Mouse (Mus musculus): ENCODE measurements around the gene Crmp1. TPM values are rescaled to one million over a fixed set of nuclear protein-coding genes. Genes with fewer than 3 reads are reported as not detected.

Gene Crmp1
- polyA plus RNA-seq, 1 experiment from 2014 or later = 11.8 TPM

GRCm38 (mm10) chr5:37252101-37252804 is 10.5 kb downstream of the Crmp1 start:
- Histone ChIP-seq H3K9ac (ENCODE audit: low read depth, low read length) (no peak overlapping the region), H3K36me3 (ENCODE audit: control insufficient read depth, insufficient read depth, low read length) (no peaks in the 10 kb centered on the region), H3K27me3 (ENCODE audit: control insufficient read depth, insufficient read depth, low read length) (peaks cover 6% of the 10 kb centered on the region), H3K9me3 (replicated peaks; ENCODE audit: control insufficient read depth, low read length) (no peaks in the 10 kb centered on the region), H3K4me3 (ENCODE audit: low read depth, low read length) (no peak overlapping the region), H3K27ac (ENCODE audit: low read depth, low read length) (no peak overlapping the region), H3K4me1 (ENCODE audit: control insufficient read depth, insufficient read depth, low read length) (no peaks in the 10 kb centered on the region), H3K4me2 (no peak overlapping the region)
- WGBS (ENCODE audit: insufficient replicate concordance) = 70% methylated on average over 9 of the region's 9 CpGs
- ATAC-seq (replicated peaks; ENCODE audit: insufficient number of reproducible peaks, low FRiP score, low TSS enrichment) = no peak

GRCm38 (mm10) chr5:37254523-37254922 is 12.8 kb downstream of the Crmp1 start:
- 76% methylated on average over 4 of the region's 4 CpGs for WGBS (ENCODE audit: insufficient replicate concordance)
- no peak for ATAC-seq (replicated peaks; ENCODE audit: insufficient number of reproducible peaks, low FRiP score, low TSS enrichment)

GRCm38 (mm10) chr5:37256823-37257222 is 15.1 kb downstream of the Crmp1 start:
- Histone ChIP-seq H3K9ac (ENCODE audit: low read depth, low read length) (no peak overlapping the region), H3K4me2 (no peak overlapping the region), H3K27me3 (ENCODE audit: control insufficient read depth, insufficient read depth, low read length) (no peaks in the 10 kb centered on the region), H3K4me3 (ENCODE audit: low read depth, low read length) (no peak overlapping the region), H3K36me3 (ENCODE audit: control insufficient read depth, insufficient read depth, low read length) (no peaks in the 10 kb centered on the region), H3K9me3 (replicated peaks; ENCODE audit: control insufficient read depth, low read length) (no peaks in the 10 kb centered on the region), H3K27ac (ENCODE audit: low read depth, low read length) (no peak overlapping the region), H3K4me1 (ENCODE audit: control insufficient read depth, insufficient read depth, low read length) (no peaks in the 10 kb centered on the region)
- 57% methylated on average over 7 of the region's 7 CpGs for WGBS (ENCODE audit: insufficient replicate concordance)
- ATAC-seq (replicated peaks; ENCODE audit: insufficient number of reproducible peaks, low FRiP score, low TSS enrichment) = no peak

More at GRCm38 (mm10) chr5:37254523-37254922, 12.8 kb downstream of the Crmp1 start:
- Histone ChIP-seq H3K27me3 (ENCODE audit: control insufficient read depth, insufficient read depth, low read length) (no peaks in the 10 kb centered on the region), H3K27ac (ENCODE audit: low read depth, low read length) (no peak overlapping the region), H3K4me1 (ENCODE audit: control insufficient read depth, insufficient read depth, low read length) (no peaks in the 10 kb centered on the region), H3K4me2 (no peak overlapping the region), H3K9me3 (replicated peaks; ENCODE audit: control insufficient read depth, low read length) (no peaks in the 10 kb centered on the region), H3K36me3 (ENCODE audit: control insufficient read depth, insufficient read depth, low read length) (no peaks in the 10 kb centered on the region), H3K4me3 (ENCODE audit: low read depth, low read length) (no peak overlapping the region), H3K9ac (ENCODE audit: low read depth, low read length) (no peak overlapping the region)

- H3K9ac ChIP-seq (ENCODE audit: low read depth, low read length) = no peak overlapping the region
- no peaks in the 10 kb centered on the region for H3K4me1 ChIP-seq (ENCODE audit: control insufficient read depth, insufficient read depth, low read length)
- WGBS (ENCODE audit: insufficient replicate concordance) = 42% methylated on average over 5 of the region's 5 CpGs
- H3K27me3 ChIP-seq (ENCODE audit: control insufficient read depth, insufficient read depth, low read length) = no peaks in the 10 kb centered on the region
- no peak for ATAC-seq (replicated peaks; ENCODE audit: insufficient number of reproducible peaks, low FRiP score, low TSS enrichment)
- no peaks in the 10 kb centered on the region for H3K9me3 ChIP-seq (replicated peaks; ENCODE audit: control insufficient read depth, low read length)
- H3K4me3 ChIP-seq (ENCODE audit: low read depth, low read length) = no peak overlapping the region
- no peaks in the 10 kb centered on the region for H3K36me3 ChIP-seq (ENCODE audit: control insufficient read depth, insufficient read depth, low read length)
- no peak overlapping the region for H3K4me2 ChIP-seq
- no peak overlapping the region for H3K27ac ChIP-seq (ENCODE audit: low read depth, low read length)
Measured at GRCm38 (mm10) chr5:37257243-37257642, 15.5 kb downstream of the Crmp1 start.

- no peaks in the 10 kb centered on the region for H3K27me3 ChIP-seq (ENCODE audit: control insufficient read depth, insufficient read depth, low read length)
- no peaks in the 10 kb centered on the region for H3K36me3 ChIP-seq (ENCODE audit: control insufficient read depth, insufficient read depth, low read length)
- H3K4me2 ChIP-seq = no peak overlapping the region
- no peak overlapping the region for H3K4me3 ChIP-seq (ENCODE audit: low read depth, low read length)
- H3K27ac ChIP-seq (ENCODE audit: low read depth, low read length) = no peak overlapping the region
- no peaks in the 10 kb centered on the region for H3K9me3 ChIP-seq (replicated peaks; ENCODE audit: control insufficient read depth, low read length)
- ATAC-seq (replicated peaks; ENCODE audit: insufficient number of reproducible peaks, low FRiP score, low TSS enrichment) = no peak
- WGBS (ENCODE audit: insufficient replicate concordance) = 55% methylated on average over 5 of the region's 5 CpGs
- H3K4me1 ChIP-seq (ENCODE audit: control insufficient read depth, insufficient read depth, low read length) = no peaks in the 10 kb centered on the region
- H3K9ac ChIP-seq (ENCODE audit: low read depth, low read length) = no peak overlapping the region
Measured at GRCm38 (mm10) chr5:37261734-37262133, 20.0 kb downstream of the Crmp1 start.

GRCm38 (mm10) chr5:37263816-37264215 is 22.1 kb downstream of the Crmp1 start:
- H3K4me1 ChIP-seq (ENCODE audit: control insufficient read depth, insufficient read depth, low read length) = no peaks in the 10 kb centered on the region
- H3K27me3 ChIP-seq (ENCODE audit: control insufficient read depth, insufficient read depth, low read length) = no peaks in the 10 kb centered on the region
- no peak overlapping the region for H3K9ac ChIP-seq (ENCODE audit: low read depth, low read length)
- 74% methylated on average over 6 of the region's 6 CpGs for WGBS (ENCODE audit: insufficient replicate concordance)
- H3K4me2 ChIP-seq = no peak overlapping the region
- no peak overlapping the region for H3K27ac ChIP-seq (ENCODE audit: low read depth, low read length)
- ATAC-seq (replicated peaks; ENCODE audit: insufficient number of reproducible peaks, low FRiP score, low TSS enrichment) = no peak
- no peak overlapping the region for H3K4me3 ChIP-seq (ENCODE audit: low read depth, low read length)
- no peaks in the 10 kb centered on the region for H3K36me3 ChIP-seq (ENCODE audit: control insufficient read depth, insufficient read depth, low read length)
- no peaks in the 10 kb centered on the region for H3K9me3 ChIP-seq (replicated peaks; ENCODE audit: control insufficient read depth, low read length)

- ATAC-seq (replicated peaks; ENCODE audit: insufficient number of reproducible peaks, low FRiP score, low TSS enrichment) = no peak
- H3K4me3 ChIP-seq (ENCODE audit: low read depth, low read length) = no peak overlapping the region
- no peak overlapping the region for H3K9ac ChIP-seq (ENCODE audit: low read depth, low read length)
- WGBS (ENCODE audit: insufficient replicate concordance) = 82% methylated on average over 11 of the region's 11 CpGs
- no peaks in the 10 kb centered on the region for H3K9me3 ChIP-seq (replicated peaks; ENCODE audit: control insufficient read depth, low read length)
- H3K4me1 ChIP-seq (ENCODE audit: control insufficient read depth, insufficient read depth, low read length) = no peaks in the 10 kb centered on the region
- no peak overlapping the region for H3K4me2 ChIP-seq
- H3K36me3 ChIP-seq (ENCODE audit: control insufficient read depth, insufficient read depth, low read length) = no peaks in the 10 kb centered on the region
- no peaks in the 10 kb centered on the region for H3K27me3 ChIP-seq (ENCODE audit: control insufficient read depth, insufficient read depth, low read length)
- no peak overlapping the region for H3K27ac ChIP-seq (ENCODE audit: low read depth, low read length)
Measured at GRCm38 (mm10) chr5:37281021-37281420, 39.3 kb downstream of the Crmp1 start.

GRCm38 (mm10) chr5:37288374-37288773 is 46.6 kb downstream of the Crmp1 start:
- 68% methylated on average over 3 of the region's 3 CpGs for WGBS (ENCODE audit: insufficient replicate concordance)
- no peak for ATAC-seq (replicated peaks; ENCODE audit: insufficient number of reproducible peaks, low FRiP score, low TSS enrichment)
- no peak overlapping the region for H3K4me3 ChIP-seq (ENCODE audit: low read depth, low read length)

DNA sequence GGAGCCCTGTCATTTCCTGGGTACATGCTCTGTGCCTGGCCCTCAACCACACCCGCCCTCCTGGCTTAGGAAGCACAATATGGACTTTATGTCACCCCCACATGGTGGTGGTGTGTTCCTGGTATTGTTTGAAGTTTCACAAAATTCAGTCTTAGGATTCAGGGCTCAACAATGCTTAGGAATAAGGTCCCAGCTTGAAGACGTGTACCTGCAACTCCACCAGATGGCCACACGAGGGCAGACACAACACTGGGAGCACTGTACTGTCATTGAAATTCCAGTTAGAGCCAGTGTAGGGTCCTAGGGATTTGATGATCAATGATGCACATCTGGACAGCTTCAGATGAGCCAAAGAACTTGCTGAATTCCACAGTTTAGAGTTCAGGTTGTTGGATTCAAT is 47.5 kb downstream of the Crmp1 start:
- whole genome bisulfite sequencing (ENCODE audit: insufficient replicate concordance) = 13% methylated on average over 3 of the region's 3 CpGs

More at GRCm38 (mm10) chr5:37288374-37288773, 46.6 kb downstream of the Crmp1 start:
- Histone ChIP-seq H3K9me3 (replicated peaks; ENCODE audit: control insufficient read depth, low read length) (no peaks in the 10 kb centered on the region), H3K9ac (ENCODE audit: low read depth, low read length) (no peak overlapping the region), H3K4me2 (no peak overlapping the region), H3K27ac (ENCODE audit: low read depth, low read length) (no peak overlapping the region), H3K27me3 (ENCODE audit: control insufficient read depth, insufficient read depth, low read length) (no peaks in the 10 kb centered on the region), H3K4me1 (ENCODE audit: control insufficient read depth, insufficient read depth, low read length) (no peaks in the 10 kb centered on the region), H3K36me3 (ENCODE audit: control insufficient read depth, insufficient read depth, low read length) (no peaks in the 10 kb centered on the region)

More for the DNA sequence above, 47.5 kb downstream of the Crmp1 start:
- no peaks in the 10 kb centered on the region for H3K9me3 ChIP-seq (replicated peaks; ENCODE audit: control insufficient read depth, low read length)
- no peaks in the 10 kb centered on the region for H3K27me3 ChIP-seq (ENCODE audit: control insufficient read depth, insufficient read depth, low read length)
- no peak overlapping the region for H3K4me3 ChIP-seq (ENCODE audit: low read depth, low read length)
- H3K9ac ChIP-seq (ENCODE audit: low read depth, low read length) = no peak overlapping the region
- H3K4me1 ChIP-seq (ENCODE audit: control insufficient read depth, insufficient read depth, low read length) = no peaks in the 10 kb centered on the region
- no peak overlapping the region for H3K27ac ChIP-seq (ENCODE audit: low read depth, low read length)
- H3K36me3 ChIP-seq (ENCODE audit: control insufficient read depth, insufficient read depth, low read length) = no peaks in the 10 kb centered on the region
- no peak overlapping the region for H3K4me2 ChIP-seq
- ATAC-seq (replicated peaks; ENCODE audit: insufficient number of reproducible peaks, low FRiP score, low TSS enrichment) = no peak
